Mouse (Mus musculus) induced T-regulatory cell, adult 2 months (primary cell): ENCODE measurements around the gene Gm49342.
"Not testable (repeated sequence)": the region's sequence is repeated elsewhere in the genome, so short reads cannot be mapped to it uniquely, and the experiment has no call there.

Source experiments
- DNase-seq: peaks from one replicate; pipeline ENCODE4 v3.0.0-alpha.2; 2012; ENCODE audit warnings: low read depth

Gene Gm49342

GRCm38 (mm10) chr14:50936649-50937048, 7.7 kb upstream of the Gm49342 start:
- DNase-seq, result no peak

DNA sequence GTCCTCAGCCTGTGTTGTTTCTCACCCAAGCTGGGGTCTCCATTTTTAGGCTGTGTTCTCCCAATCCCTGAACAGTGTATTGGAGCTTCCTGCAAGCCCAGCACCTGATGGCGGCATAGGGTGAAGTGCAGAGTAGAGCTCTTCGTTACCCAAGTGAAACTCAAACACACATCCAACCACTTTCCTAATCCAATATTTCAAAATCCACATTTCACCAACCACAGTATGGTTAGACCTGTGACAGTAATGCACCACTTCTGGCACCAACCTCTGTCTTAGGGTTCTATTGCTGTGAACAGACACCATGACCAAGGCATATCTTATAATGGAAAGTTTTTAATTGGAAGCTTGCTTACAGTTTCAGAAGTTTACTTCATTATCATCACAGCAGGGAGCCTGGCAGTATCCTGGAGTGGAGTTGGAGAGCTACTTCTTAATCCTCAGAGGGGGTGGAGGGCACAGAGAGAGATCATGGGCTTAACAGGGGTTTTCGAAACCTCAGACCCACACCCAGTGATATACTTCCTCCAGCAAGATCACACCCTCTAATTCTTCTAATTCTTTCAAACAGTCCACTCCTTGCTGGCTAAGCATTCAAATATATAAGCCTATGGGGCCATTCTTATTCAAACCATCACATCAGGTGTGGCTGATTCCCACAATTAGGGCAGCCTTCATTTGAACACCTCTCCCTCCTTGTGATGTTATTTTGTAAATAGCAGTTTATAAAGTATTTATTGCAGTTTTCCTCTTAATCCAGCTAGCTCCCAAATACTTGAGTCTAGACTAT, 6.0 kb upstream of the Gm49342 start:
- no peak for DNase-seq

DNA sequence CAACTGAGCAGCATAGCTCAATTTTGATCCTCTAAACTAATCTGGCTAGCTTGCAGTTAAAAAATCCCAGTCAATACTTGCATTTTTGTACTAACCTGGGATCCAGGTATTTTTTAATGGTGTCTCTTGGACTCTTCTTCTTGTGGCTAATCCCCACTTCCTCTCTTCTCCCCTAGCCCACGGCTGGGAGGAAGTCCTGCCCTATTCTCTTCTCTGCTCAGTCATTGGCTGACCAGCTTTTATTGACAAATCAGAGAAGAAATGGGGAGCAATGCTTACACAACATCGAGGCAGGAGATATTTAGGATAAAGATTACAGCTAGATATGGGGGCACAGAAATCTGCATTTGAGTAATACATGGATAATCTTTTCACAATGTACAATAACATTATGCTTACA, 5.4 kb upstream of the Gm49342 start:
- DNase-seq, result peak; percentile 42

DNA sequence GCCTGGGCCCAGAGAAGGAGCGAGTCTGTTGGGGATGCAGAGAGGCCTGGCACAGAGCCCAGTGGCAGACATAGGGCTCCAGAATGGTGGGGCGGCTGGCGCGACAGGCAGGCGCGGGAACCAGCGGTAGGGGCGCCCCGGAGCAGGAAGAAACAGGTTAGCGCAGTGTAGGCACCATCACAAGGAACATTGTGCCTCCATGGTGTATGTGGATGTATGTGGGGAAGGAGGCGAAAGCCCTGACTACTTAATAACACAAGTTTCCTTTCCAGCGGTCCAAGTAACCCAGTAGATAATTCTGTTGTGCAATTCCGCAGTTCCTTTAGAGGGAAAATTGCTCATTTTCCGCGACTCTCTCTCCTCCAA, 334 bp downstream of the Gm49342 start:
- DNase-seq, result not testable (repeated sequence)

DNA sequence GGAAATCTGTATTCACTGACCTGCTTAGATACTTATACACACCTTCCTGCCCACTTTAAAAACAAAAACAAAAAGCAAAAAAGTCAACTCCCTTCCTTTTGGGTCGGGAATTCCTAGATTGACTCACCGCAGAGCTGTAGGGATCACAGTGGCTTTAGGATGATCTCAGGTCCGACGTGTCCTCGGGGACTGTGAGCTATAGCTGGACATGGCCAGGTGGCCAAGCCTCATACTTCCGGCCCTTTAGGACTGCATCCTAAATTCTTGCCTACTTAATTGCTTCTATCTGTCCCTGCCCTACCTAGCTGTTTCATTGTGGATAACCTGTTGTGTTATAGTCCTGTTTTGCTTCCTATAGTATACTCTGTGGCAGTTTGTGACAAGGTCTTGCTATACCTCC, 764 bp downstream of the Gm49342 start:
- DNase-seq, result not testable (repeated sequence)

DNA sequence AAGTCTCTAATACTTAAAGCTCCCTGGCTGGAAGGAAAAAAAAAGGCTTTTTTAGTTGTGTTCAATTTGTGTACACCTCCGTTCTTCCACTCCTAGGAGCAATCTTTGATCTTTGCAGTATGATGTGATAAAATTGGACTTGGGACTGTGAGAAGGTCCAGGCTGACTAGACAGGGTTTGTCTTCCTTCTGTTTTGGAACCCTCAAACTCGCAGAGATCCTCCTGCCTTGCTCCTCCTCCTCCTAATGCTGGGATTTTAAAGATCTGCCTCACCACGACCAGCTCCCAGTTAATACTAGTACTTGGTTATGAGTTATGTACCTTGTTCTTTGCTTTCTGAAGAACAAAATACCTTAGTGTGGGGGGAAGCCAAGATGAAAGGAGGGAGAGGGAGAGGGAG, 1.2 kb downstream of the Gm49342 start:
- not testable (repeated sequence) for DNase-seq

DNA sequence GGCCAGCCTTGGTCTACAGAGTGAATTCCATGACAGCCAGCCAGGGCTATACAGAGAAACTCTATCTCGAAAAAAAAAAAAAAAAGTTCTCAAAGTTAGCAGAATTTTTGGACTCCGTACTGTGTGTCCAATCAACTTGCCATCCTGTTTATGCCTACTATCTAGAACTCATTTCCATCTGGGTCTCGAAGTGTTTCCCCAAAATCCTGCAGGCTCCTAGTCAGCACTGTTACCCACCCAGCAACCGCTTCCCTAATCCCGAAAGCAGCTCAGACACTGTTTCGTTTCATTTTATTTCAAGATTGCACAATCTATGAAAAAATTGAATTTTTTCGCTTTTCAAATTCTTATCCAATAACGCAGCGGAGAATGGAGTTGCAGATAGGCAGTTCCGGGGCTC, 11.2 kb downstream of the Gm49342 start:
- no peak for DNase-seq

DNA sequence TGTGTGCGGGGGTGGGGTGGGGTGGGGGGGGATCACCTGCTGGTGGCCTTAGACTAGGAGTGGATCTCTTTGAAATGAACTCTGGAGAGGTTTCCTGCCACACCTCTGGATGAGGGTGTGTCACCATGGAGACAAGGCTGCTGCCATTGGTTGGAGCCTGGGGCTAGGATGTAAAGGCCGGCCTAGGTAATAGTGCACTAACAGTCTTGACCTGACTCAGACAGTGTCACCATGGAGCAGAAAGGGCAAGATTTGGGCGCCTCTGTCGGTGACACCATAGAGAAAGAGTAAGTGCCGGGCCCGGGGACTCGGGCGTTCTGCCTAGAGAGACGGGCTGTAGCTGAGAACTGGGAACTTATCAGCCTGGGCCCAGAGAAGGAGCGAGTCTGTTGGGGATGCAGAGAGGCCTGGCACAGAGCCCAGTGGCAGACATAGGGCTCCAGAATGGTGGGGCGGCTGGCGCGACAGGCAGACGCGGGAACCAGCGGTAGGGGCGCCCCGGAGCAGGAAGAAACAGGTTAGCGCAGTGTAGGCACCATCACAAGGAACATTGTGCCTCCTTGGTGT, 11.7 kb downstream of the Gm49342 start, which contains the start of gene Pnp2:
Gene Pnp2, plus strand, starts transcription at position 51 of the 567 bp plus-strand sequence.
- DNase-seq, result peak; percentile 71

GRCm38 (mm10) chr14:50956724-50957123, 12.4 kb downstream of the Gm49342 start:
- DNase-seq, result not testable (repeated sequence)

- DNase-seq, result not testable (repeated sequence)
Observed at GRCm38 (mm10) chr14:50957146-50957545, 12.8 kb downstream of the Gm49342 start.

DNA sequence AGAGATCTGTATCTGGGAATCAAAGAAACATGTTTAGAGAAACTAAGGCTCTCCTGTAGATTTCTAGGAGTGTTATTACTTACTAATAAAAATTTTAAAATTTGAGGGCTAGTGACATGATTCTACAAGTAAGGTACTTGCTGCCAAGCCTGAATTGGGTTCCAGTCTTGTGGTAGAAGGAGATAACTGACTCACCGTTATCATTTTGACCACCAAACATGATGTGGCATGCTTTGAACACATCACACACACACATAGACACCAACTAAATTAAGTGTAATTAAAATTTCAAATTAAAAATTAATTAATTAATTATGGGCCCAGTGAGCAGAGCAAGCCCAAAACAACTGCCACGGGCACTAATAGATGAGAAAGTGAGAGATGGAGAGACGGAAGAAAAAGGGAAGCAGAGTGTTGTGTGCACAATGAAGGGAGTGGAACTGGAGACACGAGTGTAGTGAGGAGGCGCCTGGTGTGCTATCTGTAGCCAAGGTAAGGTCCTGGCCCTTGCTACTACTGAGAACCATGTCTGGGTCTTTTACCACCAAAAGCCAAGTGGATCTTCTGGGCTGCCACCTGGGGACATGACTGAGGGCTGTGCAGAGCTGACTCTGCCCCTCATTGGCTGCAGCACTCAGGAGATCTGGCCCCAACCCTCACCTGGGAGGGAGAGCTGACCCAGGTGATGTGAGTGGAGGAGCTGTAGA, 14.1 kb downstream of the Gm49342 start:
- DNase-seq, result not testable (repeated sequence)

GRCm38 (mm10) chr14:50968216-50968980, 24.1 kb downstream of the Gm49342 start:
- no peak for DNase-seq

GRCm38 (mm10) chr14:50969041-50969440, 24.7 kb downstream of the Gm49342 start:
- no peak for DNase-seq

GRCm38 (mm10) chr14:50969558-50970544, 25.5 kb downstream of the Gm49342 start:
- DNase-seq, result no peak

- no peak for DNase-seq
Observed at GRCm38 (mm10) chr14:50970822-50971221, 26.5 kb downstream of the Gm49342 start.

DNA sequence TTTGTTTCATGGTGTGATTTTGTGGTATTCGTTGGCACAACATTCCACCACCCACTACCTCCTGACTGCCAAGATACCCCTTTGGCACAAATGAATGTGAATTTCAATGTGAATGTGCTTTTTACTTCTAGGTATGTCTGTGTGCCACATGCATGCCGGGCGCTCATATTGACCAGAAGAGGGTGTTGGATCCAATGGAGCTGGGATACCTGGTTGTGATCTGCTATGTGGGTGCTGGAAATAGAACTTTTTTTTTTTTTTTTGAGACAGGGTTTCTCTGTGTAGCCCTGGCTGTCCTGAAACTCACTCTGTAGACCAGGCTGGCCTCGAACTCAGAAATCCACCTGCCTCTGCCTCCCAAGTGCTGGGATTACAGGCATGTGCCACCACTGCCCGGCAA, 28.7 kb downstream of the Gm49342 start:
- not testable (repeated sequence) for DNase-seq

- DNase-seq, result no peak
Observed at GRCm38 (mm10) chr14:50973700-50974099, 29.4 kb downstream of the Gm49342 start.

GRCm38 (mm10) chr14:50975001-50975400, 30.7 kb downstream of the Gm49342 start:
- no peak for DNase-seq

- no peak for DNase-seq
Observed at GRCm38 (mm10) chr14:50976674-50977073, 32.4 kb downstream of the Gm49342 start.

DNA sequence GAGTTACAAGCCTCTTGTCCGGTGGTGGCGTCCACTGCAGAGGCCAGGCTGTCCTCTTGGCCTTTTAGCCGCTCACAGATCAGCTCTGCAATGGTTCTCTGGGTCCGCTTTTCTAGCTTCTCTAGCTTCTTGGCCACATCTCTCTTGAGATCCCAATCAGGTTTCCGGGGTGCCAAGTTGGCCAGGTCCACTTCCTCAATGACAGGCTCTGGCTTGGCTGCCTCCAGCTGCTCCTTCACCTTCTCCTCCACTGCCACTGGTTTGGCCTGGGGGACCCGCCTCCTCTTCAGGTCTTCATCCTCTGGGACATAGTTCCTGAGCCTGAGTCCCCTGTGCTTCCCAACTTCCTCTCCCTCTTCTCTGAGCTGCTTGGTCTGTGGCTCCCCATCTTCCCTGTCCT, 34.1 kb downstream of the Gm49342 start:
- DNase-seq, result not testable (repeated sequence)

- no peak for DNase-seq
Observed at GRCm38 (mm10) chr14:50979631-50980030, 35.3 kb downstream of the Gm49342 start.
